ENCODE assay signal across 12 mouse cellular contexts in genomic region chr11:78820337-78821000, GRCm38 (mm10). TPM values are rescaled to one million over a fixed set of nuclear protein-coding genes. Genes with fewer than 3 reads are reported as not detected.
A peak's percentile ranks its signal among the peaks of the same experiment; 100 is the strongest.
DNase-seq lines count a peak whose midpoint lies in the region; ATAC-seq lines count a peak whose summit lies in the region.
"Had no signal": no experiment of that assay in that cellular context is flagged by ENCODE, and none has a peak within 500 bp of the region (broad histone marks: within the 10 kb centered on the region; RNA-seq: fewer than 3 reads in every experiment).

No protein-coding gene starts in this region.

- H3K27ac ChIP-seq in forebrain, embryonic 10.5 days: peak overlapping the region; percentile 70
- no peak overlapping the region for H3K27ac ChIP-seq in forebrain, embryonic 16.5 days (ENCODE audit: low read length)
- H3K27ac ChIP-seq in midbrain, embryonic 12.5 days (replicated peaks): peak overlapping the region; percentile 47; the same call in 1 of the 2 replicates
- no peak overlapping the region for H3K27ac ChIP-seq in midbrain, embryonic 15.5 days
- peak overlapping the region; percentile 63 for H3K27ac ChIP-seq in forebrain, embryonic 13.5 days
- H3K27ac ChIP-seq: liver, embryonic 14.5 days had no signal

- intact Hi-C loops in heart, postnatal 10 days (cut with DNase I): no loop called here

- no peak overlapping the region for H3K4me3 ChIP-seq in forebrain, embryonic 10.5 days
- no peak overlapping the region for H3K4me3 ChIP-seq in forebrain, embryonic 16.5 days (replicated peaks; ENCODE audit: low read length)
- H3K4me3 ChIP-seq in midbrain, embryonic 12.5 days: no peak overlapping the region
- H3K4me3 ChIP-seq in midbrain, embryonic 15.5 days: no peak overlapping the region
- no peak overlapping the region for H3K4me3 ChIP-seq in forebrain, embryonic 13.5 days
- H3K4me3 ChIP-seq: erythroblast, embryonic 14.5 days had no signal

- peaks cover 32% of the 10 kb centered on the region for H3K27me3 ChIP-seq in forebrain, embryonic 10.5 days (ENCODE audit: poor library complexity, severe bottlenecking)
- H3K27me3 ChIP-seq in forebrain, embryonic 16.5 days (replicated peaks; ENCODE audit: control insufficient read depth, insufficient read depth, low read length): no peaks in the 10 kb centered on the region
- peaks cover 3% of the 10 kb centered on the region; the same call in 1 of the 2 replicates for H3K27me3 ChIP-seq in midbrain, embryonic 12.5 days
- no peaks in the 10 kb centered on the region for H3K27me3 ChIP-seq in midbrain, embryonic 15.5 days (replicated peaks)
- H3K27me3 ChIP-seq in forebrain, embryonic 13.5 days: no peaks in the 10 kb centered on the region

- 38% methylated on average over 12 of the region's 12 CpGs for WGBS in forebrain, embryonic 10.5 days
- 20% methylated on average over 12 of the region's 12 CpGs for WGBS in forebrain, embryonic 16.5 days
- WGBS in midbrain, embryonic 12.5 days: 22% methylated on average over 12 of the region's 12 CpGs
- 24% methylated on average over 12 of the region's 12 CpGs for WGBS in midbrain, embryonic 15.5 days
- WGBS in forebrain, embryonic 13.5 days: 23% methylated on average over 12 of the region's 12 CpGs

- ATAC-seq in forebrain, embryonic 16.5 days: no peak
- no peak for ATAC-seq in midbrain, embryonic 12.5 days (ENCODE audit: low FRiP score, low read depth)
- no peak for ATAC-seq in midbrain, embryonic 15.5 days (replicated peaks)
- ATAC-seq in forebrain, embryonic 13.5 days: no peak

- DNase-seq in forebrain, embryonic 10.5 days (ENCODE audit: extremely low spot score, low spot score): no peak
- peak; percentile 75 for DNase-seq in retina, postnatal 1 day
- DNase-seq in heart, postnatal 10 days: no peak
- DNase-seq in lung, postnatal 14 days: no peak
- DNase-seq: cerebellum, adult 18-20 months; right cerebral cortex, postnatal 25 days had no signal

- H3K9ac ChIP-seq in forebrain, embryonic 16.5 days (replicated peaks; ENCODE audit: low read depth, low read length): no peak overlapping the region
- H3K9ac ChIP-seq in midbrain, embryonic 12.5 days (replicated peaks): no peak overlapping the region
- no peak overlapping the region for H3K9ac ChIP-seq in midbrain, embryonic 15.5 days
- H3K9ac ChIP-seq in forebrain, embryonic 13.5 days: 0 out of 2 replicates have a peak overlapping the region, but pooled peaks have one; percentile 16
- H3K9ac ChIP-seq: liver, embryonic 14.5 days had no signal

- no peaks in the 10 kb centered on the region for H3K36me3 ChIP-seq in forebrain, embryonic 10.5 days (replicated peaks)
- H3K36me3 ChIP-seq in forebrain, embryonic 16.5 days (ENCODE audit: control insufficient read depth, insufficient read depth): no peaks in the 10 kb centered on the region
- H3K36me3 ChIP-seq in midbrain, embryonic 12.5 days: no peaks in the 10 kb centered on the region
- no peaks in the 10 kb centered on the region for H3K36me3 ChIP-seq in midbrain, embryonic 15.5 days (replicated peaks)
- no peaks in the 10 kb centered on the region for H3K36me3 ChIP-seq in forebrain, embryonic 13.5 days (ENCODE audit: poor library complexity, severe bottlenecking)

- peaks cover 63% of the 10 kb centered on the region for H3K4me1 ChIP-seq in forebrain, embryonic 10.5 days
- H3K4me1 ChIP-seq in forebrain, embryonic 16.5 days (replicated peaks; ENCODE audit: control insufficient read depth, insufficient read depth, low read length): peaks cover 54% of the 10 kb centered on the region
- peaks cover 54% of the 10 kb centered on the region for H3K4me1 ChIP-seq in midbrain, embryonic 12.5 days
- peaks cover 58% of the 10 kb centered on the region for H3K4me1 ChIP-seq in midbrain, embryonic 15.5 days
- H3K4me1 ChIP-seq in forebrain, embryonic 13.5 days: peaks cover 62% of the 10 kb centered on the region

- no peaks in the 10 kb centered on the region for H3K9me3 ChIP-seq in forebrain, embryonic 10.5 days
- H3K9me3 ChIP-seq in forebrain, embryonic 16.5 days (ENCODE audit: control insufficient read depth, low read length): no peaks in the 10 kb centered on the region
- H3K9me3 ChIP-seq in midbrain, embryonic 12.5 days: no peaks in the 10 kb centered on the region
- H3K9me3 ChIP-seq in midbrain, embryonic 15.5 days: no peaks in the 10 kb centered on the region
- H3K9me3 ChIP-seq in forebrain, embryonic 13.5 days (replicated peaks): no peaks in the 10 kb centered on the region

- H3K4me2 ChIP-seq in forebrain, embryonic 16.5 days (ENCODE audit: low read length): no peak overlapping the region; the same call in 1 of the 2 replicates
- H3K4me2 ChIP-seq in midbrain, embryonic 12.5 days (replicated peaks): peak overlapping the region; percentile 20
- H3K4me2 ChIP-seq in midbrain, embryonic 15.5 days: no peak overlapping the region
- H3K4me2 ChIP-seq in forebrain, embryonic 13.5 days: peak overlapping the region; percentile 22; the same call in 1 of the 2 replicates

RNA-seq across cellular contexts. Expression of gene Lyrm9, which starts 5.9 kb away (rescaled TPM):
- polyA plus RNA-seq in forebrain, embryonic 10.5 days (2016; fragmentation: Nextera tagmentation; extraction: Ambion mirVana): 23.4 and 26.2 TPM in 2 replicates
- 26.3 and 29.8 TPM in 2 replicates for polyA plus RNA-seq in forebrain, embryonic 16.5 days (2015; fragmentation: Nextera tagmentation; extraction: Ambion mirVana)
- polyA plus RNA-seq in midbrain, embryonic 12.5 days (2016; fragmentation: Nextera tagmentation; extraction: Ambion mirVana): 17.0 and 17.3 TPM in 2 replicates
- 31.9 and 35.8 TPM in 2 replicates for polyA plus RNA-seq in midbrain, embryonic 15.5 days (2015; fragmentation: Nextera tagmentation; extraction: Ambion mirVana)
- polyA plus RNA-seq in forebrain, embryonic 13.5 days (2015; fragmentation: Nextera tagmentation; extraction: Ambion mirVana): 24.2 and 25.2 TPM in 2 replicates
- total RNA-seq in heart, postnatal 10 days (2021): 10 to 100 TPM; 28.3 to 34.3 TPM

Comparison
In these comparisons a context has a peak if more than half of its experiments do, and no peak if none do; other contexts are left out.
1. H3K27ac ChIP-seq: peak in forebrain, embryonic 10.5 days (single experiment), midbrain, embryonic 12.5 days (single experiment) and forebrain, embryonic 13.5 days (single experiment); none in forebrain, embryonic 16.5 days (single experiment) and midbrain, embryonic 15.5 days (single experiment).
2. H3K4me2 ChIP-seq: peak in midbrain, embryonic 12.5 days (single experiment) and forebrain, embryonic 13.5 days (single experiment); none in forebrain, embryonic 16.5 days (single experiment) and midbrain, embryonic 15.5 days (single experiment).